Mouse (Mus musculus): ENCODE results near the gene Asxl2.
"Not testable (repeated sequence)": the region's sequence is repeated elsewhere in the genome, so short reads cannot be mapped to it uniquely, and the experiment has no call there.

The Asxl2 gene

DNA sequence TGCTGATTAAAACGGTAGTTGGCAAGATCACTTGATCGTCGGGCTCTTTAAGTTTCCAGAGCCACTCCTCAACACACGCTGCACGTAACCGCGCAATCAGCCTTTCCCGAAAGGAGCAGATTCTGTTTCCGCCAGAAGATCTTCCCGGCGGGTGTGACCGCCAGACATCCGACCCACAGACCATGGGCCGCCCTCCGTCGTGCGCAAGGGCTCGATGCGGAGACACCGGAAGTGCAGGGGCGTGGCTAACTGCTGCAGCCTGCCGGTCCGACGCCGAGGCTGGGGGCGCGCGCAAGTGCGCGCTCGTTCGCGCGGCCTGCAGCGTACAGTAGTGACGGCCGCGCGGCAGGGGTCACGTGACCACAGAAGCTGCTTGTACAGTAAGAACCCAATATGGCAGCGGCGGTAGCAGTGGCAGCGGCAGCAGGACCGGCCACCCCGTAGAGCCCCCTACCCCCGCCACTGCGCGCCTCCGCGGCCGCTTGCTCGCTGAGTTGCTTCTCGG, at the start of gene Asxl2:
Asxl2 (plus strand) TSS at position 328 of the 505 bp plus-strand sequence.
- DNase-seq (ENCODE audit: low read depth, low spot score), result peak; percentile 96

DNA sequence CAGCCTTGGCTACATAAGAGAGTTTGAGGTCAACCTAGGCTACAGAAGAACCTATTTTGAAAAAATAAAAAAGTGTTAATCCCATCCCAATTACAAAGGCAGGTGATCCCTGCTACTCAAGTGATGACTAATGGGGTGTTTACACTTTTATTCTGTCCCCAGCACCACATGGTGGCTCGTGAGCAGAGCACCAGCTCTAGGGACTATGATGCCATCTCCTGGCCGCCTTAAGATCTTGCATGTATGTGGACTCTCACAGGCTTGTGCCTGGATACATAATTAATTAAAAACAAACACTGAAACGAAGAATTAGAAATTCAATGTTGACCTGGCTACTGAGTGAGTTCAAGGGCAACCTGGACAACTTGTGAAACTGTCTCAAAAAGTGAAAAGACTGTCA, 49.5 kb upstream of the Asxl2 start:
- DNase-seq (ENCODE audit: low read depth, low spot score), result no peak

DNA sequence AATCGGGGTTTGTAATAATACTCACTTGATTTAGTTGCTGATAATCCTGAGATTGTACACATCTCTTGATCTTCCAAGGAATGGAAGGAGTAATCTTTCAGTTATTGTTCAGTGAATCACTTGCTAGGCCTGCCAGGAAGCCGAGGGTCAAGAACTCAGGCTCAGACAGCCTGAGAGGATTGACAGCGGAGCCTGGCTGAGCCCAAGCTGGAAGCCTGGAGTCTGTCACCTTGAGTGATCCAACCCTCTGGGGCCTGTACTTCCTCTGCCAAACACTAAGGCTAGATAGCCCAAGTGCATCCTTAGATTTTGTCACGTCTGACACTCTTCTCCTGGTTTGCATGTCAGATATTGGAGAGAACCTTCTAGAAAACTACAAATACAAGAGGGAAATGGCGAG, 48.9 kb upstream of the Asxl2 start:
- DNase-seq (ENCODE audit: low read depth, low spot score), result no peak

DNA sequence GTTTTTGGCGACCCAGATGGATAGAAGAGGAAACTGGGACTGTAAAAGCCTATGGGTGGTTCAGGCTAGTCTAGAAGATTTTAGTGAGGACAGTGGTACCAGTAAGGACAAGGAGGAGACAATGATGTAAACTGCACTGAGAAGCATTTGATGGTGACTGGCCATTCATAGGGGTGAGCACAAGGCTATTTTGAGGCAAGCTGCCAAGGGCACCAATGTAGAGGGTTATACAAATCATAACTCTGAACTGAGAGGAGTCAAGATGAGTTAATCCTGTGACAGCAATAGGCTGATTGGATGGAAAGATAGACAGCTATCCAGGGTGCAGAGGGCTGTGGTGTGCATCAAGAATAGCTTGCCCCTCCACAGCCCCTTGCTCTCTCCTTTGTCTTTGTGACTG, 41.8 kb upstream of the Asxl2 start:
- no peak for DNase-seq (ENCODE audit: low read depth, low spot score)

DNA sequence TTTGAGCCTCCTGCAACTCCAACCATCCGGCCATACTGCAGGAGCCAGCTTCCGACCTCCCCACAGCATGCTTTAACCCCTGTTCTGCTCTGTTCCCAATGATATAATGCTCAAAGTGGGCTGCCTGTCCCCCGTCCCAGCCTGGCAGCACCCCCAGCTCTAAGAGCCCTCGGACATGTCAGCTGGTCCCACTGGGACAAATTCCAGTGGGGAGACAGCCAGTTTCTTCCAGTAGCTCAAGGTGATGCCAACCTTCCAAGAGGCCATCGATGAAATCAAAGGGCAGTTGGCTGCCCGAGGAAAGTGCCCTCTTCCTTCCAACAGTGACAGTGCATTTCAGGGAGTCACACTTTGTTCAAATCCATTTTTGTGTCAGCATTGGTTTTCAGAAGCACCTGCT, 41.4 kb upstream of the Asxl2 start:
- DNase-seq (ENCODE audit: low read depth, low spot score), result no peak

DNA sequence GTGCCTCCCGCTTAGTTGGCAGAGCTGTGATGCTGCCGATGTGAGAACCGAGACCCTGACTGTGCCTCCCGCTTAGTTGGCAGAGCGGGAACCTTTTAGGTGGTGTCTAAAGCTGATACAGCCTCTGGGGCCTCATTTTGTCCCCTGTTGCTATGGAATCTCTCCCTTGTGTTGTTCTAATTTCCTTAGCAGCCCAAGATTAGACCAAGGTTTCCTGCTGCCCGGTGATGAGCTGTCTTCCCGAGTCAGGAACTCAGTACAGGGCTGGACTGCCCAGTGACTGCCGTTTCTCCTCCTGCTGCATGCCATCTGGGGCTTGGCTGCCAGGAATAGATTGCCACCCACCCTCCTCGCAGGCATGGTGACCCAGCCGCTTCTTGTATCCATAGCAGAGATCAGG, 40.7 kb upstream of the Asxl2 start:
- no peak for DNase-seq (ENCODE audit: low read depth, low spot score)

DNA sequence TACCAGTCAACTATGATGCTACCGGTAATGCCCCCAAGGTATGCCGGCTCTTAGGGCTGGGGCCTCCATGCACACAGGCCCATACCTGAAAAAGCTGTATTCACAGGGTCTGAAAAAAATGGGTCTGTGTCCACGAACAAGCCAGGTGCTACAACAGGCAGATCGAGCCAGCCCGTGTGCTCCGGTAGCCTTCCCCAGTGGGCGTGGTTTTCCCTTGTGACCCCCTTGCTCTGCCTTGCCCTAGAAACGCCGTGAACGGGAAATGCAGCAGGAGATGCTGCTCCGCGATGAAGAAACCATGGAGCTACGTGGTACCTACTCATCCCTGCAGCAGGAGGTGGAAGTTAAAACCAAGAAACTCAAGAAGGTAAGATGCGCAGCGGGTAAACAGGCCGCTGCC, 38.8 kb upstream of the Asxl2 start:
- no peak for DNase-seq (ENCODE audit: low read depth, low spot score)

DNA sequence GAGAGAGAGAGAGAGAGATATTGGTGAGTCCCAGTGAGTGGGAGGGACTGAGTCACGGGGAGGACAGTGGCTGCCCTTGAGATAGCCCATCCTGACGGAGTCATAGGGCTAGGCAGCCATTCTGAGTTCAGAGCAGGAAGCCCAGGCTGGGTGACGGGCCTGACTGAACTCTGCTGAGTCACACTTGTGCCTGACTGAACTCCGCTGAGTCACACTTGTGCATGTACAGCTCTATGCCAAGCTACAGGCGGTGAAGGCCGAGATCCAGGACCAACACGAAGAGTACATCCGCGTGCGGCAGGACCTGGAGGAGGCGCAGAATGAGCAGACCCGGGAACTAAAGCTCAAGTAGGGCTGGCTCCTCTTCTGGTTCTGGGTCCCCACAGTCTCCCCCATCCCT, 37.3 kb upstream of the Asxl2 start:
- no peak for DNase-seq (ENCODE audit: low read depth, low spot score)

DNA sequence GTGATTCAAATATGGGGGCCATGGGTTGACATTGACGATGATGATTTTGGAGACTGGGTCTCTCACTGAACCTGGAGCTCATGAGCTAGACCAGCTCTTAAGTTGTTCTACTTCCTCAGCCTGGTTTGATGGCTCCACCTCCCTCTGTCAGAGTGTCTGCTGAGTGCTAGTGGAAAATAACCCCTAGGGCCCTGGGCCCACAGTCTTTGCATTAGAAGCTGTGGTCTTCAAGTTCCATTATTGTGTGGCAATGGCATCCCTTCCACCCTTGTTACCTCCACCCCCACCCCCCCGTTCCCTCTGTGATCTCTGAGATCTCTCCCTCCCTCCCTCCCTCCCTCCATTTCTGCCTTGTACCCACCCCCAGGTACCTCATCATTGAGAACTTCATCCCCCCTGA, 36.6 kb upstream of the Asxl2 start:
- no peak for DNase-seq (ENCODE audit: low read depth, low spot score)

DNA sequence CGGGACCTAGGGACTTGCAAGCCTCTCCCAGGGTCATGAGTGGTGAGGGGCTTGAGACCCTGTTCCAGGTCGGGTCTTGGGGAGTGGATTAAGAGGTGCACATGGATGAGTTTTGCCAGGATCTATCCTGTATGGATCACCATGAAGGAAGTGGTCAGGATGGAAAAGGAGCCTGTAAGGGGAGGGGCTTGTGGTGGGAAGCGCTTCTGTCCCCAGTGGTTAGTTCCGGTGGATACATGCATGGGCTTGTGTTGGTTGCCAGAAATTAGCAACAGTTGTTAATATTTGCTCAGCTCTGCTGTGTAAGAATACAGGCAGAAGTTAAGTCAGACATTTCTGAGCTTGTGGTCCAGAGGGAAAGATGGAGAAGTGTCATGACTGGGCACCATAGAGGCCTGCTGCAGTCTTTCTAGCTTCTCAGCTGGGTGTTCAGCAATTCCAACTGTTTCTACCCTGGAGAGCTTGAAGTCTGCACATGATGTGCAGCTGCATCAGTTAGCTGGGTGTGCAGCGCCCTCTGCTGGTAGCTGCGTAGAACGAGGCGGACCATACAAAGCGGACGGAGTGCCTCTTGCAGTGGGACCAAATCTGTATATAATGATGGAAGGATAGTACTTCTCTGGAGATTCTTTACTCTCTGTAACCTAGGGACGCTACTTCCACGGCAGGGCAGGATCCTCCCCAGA, 35.9 kb upstream of the Asxl2 start:
- DNase-seq (ENCODE audit: low read depth, low spot score), result peak; percentile 61

DNA sequence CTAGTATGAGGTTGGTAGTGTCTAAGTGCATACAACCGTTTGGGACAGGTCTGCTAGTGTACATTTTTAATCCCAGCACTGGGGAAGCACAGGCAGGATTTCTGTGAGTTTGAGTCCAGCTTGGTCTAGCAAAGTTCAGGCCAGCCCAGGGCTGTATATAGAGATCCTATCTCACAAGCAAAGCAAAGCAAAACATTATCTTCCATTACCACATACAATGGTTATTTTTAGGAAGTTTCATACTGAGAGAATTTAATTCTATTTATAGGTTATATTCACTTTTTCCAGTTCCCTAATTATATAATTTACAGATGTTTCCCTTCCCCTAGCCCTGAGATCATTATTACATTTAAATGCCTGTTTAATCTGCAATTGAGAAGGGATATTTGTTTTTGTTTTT, 35.4 kb upstream of the Asxl2 start:
- no peak for DNase-seq (ENCODE audit: low read depth, low spot score)

DNA sequence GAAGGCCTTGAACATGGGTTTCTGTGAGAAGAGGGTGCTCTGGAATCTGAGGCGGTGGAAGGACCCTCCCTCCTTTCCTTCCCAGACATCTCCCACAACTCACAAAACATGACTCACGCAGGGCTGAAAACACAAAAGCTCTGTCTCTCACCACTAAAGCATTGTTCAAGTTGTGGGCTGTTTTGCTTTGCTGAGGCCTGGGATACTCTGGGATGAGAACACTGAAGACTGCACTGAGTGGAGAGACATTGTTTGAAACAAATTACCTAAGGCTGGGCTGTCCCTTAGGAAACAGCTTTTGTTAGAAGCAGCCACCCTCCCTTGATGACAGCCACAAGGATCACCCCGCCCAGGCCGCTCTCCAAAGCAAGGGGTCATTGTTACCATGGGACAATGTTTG, 33.5 kb upstream of the Asxl2 start:
- DNase-seq (ENCODE audit: low read depth, low spot score), result no peak

DNA sequence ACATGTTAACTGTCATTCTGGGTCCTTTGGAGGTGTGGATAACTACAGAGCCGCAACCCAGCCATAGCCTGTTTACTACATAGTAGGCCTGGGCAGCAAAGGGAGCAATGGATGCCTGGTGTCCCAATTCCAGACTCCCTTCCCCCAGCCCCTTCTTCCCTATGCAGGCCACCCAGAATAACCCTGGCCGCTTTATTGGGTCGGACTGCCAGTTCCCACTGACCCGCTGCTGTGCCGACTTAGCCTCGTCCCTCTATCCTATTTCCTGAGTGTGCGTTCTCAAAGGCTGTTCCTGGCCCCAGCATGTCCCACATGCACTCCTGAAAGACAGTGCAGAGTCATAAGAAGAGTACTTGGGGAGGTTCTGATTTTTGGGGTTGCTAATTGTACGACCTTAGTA, 29.7 kb upstream of the Asxl2 start:
- no peak for DNase-seq (ENCODE audit: low read depth, low spot score)

DNA sequence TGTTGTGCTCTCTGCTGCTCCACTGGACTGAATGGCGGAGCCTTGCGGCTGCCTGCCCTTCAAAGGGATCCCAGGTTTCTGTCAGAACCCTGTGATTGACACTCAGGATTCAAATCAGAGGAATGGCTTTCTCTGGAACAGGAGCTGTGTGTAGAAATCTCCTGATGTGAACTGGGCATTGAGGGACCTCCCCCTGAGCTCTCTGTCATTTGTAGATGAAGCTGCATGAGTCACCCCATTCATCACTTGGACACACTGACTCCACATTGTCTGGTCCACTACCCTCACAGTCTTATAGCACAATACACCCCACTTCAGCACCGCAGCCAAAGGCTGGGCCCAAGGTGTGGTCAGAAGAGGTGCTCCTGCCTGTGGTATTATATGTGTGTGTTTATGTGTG, 21.0 kb upstream of the Asxl2 start:
- DNase-seq (ENCODE audit: low read depth, low spot score), result not testable (repeated sequence)

DNA sequence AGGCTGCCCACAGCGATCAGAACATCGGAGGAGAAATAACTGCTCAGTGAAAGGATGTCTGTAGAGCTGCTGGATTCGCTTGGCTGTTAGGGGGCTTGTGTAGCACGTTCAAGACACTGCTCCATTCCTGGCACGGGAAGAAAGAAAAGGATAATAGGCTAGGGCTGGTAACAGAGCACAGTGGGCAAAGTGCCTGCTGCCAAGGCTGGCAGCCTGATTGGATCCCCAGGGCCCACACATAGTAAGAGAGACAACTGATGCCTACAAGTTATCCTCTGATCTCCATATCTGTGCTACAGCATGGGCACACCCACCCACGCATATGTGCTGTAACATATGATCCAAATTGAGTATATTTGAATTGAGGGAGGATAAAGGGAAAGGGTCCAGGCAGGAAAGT, 20.1 kb upstream of the Asxl2 start:
- DNase-seq (ENCODE audit: low read depth, low spot score), result no peak

DNA sequence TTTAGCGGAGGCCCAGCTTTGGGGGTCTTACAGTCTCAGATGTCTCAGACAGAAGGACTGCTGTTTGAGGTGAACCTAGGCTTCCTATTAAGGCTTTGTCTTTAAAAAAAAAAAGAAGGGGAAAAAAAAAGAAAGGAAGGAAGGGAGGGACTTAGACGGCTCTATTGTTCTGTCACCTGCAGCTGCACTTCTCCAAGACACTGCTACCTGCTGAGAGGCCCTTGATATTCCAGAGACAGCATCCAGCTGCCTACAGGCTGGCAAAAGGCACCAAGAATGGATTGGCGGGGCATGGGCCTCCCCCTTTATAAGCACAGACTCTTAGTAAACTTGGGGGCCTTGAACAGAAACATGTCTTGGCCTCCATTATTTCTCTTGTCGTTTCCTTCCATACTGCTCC, 11.7 kb upstream of the Asxl2 start:
- no peak for DNase-seq (ENCODE audit: low read depth, low spot score)

DNA sequence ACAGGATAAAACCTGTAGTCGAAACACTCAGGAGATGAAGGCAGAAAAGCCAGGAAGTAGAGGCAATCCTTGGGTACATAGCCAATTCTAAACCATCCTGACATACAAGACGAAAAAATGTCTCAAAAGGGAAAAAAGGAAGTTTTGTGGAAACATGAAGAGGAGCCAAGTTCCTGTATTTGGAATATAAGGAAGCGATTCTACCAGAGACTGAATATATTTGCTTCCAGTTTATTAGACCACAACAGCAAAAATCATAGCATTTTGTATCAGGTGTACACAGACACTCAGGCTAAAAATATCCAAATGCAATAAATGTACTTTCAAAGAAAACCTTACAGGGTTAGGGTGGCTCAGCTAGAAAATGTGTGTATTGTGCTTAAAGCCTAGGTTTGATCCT, 7.9 kb upstream of the Asxl2 start:
- DNase-seq (ENCODE audit: low read depth, low spot score), result no peak

DNA sequence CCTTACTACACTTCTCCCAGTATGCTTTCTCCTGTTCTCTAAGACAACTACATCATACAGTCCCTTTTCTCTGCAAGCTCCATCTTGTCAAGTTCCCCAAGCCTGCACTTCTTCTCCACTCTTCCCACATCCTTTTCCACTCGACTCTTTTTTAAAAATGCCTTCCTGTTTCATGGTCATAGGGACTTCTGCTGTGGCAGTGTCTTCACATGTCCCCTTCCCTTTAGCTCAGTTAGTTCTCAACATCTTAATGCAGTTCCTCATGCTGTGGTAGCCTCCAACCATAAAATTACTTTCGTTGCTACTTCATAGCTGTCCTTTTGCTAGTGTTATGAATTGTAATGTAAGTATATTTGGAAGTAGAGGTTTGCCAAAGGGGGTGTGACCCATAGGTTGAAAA, 6.1 kb upstream of the Asxl2 start:
- no peak for DNase-seq (ENCODE audit: low read depth, low spot score)

DNA sequence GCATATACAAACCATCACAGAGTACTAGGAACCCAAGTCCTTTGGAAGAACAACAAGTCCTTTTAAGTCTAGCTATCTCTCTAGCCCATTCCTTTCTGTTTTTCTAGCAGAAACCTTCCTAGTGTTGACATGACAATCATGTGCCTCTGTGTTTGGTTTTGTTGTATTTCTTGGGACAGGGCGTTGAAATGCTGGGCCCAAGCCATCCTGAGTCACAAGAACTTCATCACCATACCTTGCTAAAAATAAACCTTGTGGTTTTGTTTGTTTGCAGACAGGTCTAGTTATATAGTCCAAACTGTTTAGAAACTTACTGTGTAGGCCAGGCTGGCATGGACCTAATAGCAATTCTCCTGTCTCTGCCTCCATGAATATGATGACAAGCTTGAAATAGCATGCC, 3.9 kb upstream of the Asxl2 start:
- no peak for DNase-seq (ENCODE audit: low read depth, low spot score)

DNA sequence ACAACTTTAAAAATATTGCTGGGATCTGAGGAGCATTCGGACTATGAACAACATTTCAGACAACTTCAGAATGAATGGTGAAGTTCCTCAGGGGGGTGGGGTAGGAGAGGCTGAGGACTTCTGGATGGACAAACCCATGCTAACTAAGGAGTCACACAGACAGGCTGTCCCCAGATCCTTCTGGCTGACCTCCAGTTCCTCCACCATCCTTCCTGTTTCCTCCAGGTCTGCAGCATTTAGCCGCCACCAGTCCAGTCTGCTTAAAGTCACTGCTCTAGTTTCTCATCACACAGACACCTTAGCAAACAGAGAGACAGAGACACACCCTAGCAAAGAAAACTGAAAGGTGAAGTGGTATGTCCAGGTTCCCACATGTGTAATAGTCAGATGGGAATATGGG, 2.5 kb upstream of the Asxl2 start:
- DNase-seq (ENCODE audit: low read depth, low spot score), result no peak

DNA sequence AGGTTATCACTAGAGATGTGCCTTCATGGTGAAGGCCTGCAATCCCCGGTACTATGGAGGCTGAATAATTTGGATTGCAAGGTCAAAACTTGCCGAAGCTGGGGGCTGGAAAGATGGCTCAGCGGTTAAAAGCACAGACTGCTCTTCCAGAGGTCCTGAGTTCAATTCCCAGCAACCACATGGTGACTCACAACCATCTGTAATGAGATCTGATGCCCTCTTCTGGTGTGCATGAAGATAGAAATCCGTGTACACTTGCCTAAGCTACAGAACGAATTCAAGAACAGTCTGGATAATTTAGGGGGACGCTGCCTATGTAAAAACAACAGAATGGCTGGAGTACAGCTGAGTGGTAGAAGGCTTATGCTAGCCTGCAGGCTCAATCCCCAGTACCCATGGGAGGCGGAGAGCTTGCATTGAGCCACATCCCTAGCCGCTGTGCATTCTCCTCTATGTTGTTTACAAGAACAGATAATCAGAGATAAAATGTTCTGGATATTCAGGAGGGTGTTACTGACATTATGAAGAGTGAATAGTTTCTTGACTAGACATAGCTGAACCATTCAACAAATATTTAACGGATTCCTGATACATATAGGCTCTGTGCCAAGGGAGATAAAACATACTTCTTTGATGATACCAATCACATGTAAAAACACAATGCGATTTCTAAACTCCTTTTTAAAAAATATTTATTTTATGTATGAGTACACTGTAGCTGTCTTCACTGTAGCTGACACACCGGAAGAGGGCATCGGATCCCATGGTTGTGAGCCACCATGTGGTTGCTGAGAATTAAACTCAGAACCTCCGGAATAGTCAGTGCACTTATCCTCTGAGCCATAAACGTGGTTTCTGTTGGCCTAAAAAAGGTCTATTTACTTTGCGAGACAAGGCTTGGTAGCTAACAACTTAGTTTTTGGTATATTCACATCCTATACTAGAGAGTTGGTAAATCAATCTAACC, 999 bp upstream of the Asxl2 start:
- DNase-seq (ENCODE audit: low read depth, low spot score), result peak; percentile 8

DNA sequence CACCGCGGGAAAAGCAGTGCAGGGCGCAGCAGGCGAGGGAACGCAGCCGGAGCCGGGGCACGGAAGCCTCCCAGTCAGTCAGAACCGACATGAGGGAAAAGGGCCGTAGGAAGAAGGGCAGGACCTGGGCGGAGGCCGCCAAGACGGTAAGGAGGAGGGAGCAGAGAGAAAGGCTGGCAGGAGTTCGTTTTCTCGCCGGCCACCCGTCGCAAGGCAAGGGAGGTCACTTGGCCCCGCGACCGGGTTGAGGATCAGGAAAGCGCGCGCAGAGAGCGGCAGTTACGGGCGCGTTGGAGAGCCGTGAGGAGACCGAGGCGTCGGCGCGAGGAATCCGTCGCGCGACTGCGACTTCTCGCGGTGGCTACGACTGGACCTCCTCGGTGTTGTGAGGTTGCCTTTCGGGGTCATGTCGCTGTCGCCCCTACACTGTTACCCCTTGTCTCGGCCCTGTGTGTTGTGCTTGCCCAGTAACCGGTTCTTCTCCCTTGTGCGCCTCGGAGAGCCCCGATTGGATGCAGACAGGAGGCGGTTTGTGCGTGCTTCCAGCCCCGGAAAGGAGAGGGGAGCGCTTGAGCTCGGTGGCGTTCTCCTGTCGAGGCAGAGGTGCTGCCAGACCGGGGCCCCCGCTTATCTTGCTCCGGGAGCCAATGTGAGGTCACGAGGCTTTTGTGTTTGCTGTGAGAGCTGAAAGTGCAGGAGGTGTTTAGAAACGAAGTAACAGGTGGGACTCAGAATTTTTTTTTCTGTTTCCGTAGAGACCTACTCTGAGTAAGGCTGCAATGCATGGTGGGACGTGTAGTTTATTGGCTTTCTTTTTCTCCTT, 621 bp downstream of the Asxl2 start:
- DNase-seq (ENCODE audit: low read depth, low spot score), result peak; percentile 9

Data from retina, adult 2 months (tissue).